In the genomic region with DNA sequence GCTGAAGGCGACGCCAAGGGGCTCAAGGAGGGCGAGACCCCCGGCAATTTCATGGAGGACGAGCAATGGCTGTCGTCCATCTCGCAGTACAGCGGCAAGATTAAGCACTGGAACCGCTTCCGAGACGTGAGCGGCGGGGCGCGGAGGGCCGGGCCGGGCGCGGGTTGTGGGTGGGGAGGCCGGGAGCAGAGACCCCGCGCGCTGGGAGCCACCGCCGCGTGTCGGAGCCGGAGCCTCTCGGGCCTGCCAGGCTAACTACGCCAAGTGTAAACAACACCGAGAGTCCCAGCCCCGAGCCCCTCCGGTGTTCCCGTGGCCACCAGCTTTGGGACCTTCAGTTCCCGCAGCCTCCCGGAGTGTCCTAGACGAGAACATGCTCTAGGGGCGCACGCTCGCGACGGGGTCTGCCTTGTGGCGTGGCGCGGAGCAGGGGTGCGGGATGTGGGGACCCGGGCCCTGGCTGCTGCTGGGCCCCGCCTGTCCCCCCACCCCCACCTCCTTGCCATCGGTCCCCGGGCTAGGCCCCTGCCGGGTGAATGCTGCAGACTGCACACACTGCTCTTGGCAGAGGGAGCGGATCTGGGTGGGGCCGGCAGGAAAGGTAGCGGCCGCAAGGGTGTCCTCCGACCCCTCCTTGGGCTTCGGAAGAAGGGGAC, we compare ENCODE assay signal across 8 mouse cellular contexts. TPM values are rescaled to one million over a fixed set of nuclear protein-coding genes. Genes with fewer than 3 reads are reported as not detected.
DNase-seq lines count a peak whose midpoint lies in the region; ATAC-seq and TF ChIP-seq lines count a peak whose summit lies in the region.

No protein-coding gene starts in this region.

- peak overlapping the region; percentile 51 for H3K4me3 ChIP-seq in forebrain, embryonic 11.5 days (ENCODE audit: low read depth, low read length)
- peak overlapping the region; percentile 75 for H3K4me3 ChIP-seq in midbrain, embryonic 10.5 days

- TF ChIP-seq CTCF in brain, embryonic 14.5 days (IDR thresholded peaks at IDR 0.05; ENCODE audit: borderline replicate concordance, extremely low read depth, insufficient read depth, insufficient read length) = peak; percentile 45; the same call in 1 of the 2 replicates

- under 1% methylated on average over 40 of the region's 57 CpGs for WGBS in forebrain, embryonic 11.5 days
- under 1% methylated on average over 57 of the region's 57 CpGs for WGBS in midbrain, embryonic 10.5 days

- peak overlapping the region; percentile 98 for H3K4me2 ChIP-seq in forebrain, embryonic 11.5 days (ENCODE audit: low read depth, low read length, severe bottlenecking)

- intact Hi-C loops in heart, postnatal 25 days (cut with DNase I) = no loop called here
- intact Hi-C loops in left cerebral cortex, postnatal 36 days (cut with DNase I) = loop anchor here (5.0 kb wide), 2 partner anchors 79 to 104 kb away; a partner anchor contains a TSS

- H3K9ac ChIP-seq in forebrain, embryonic 11.5 days (ENCODE audit: low read length) = peak overlapping the region; percentile 61

- H3K9me3 ChIP-seq in forebrain, embryonic 11.5 days (ENCODE audit: control insufficient read depth, low read length) = no peaks in the 10 kb centered on the region
- no peaks in the 10 kb centered on the region for H3K9me3 ChIP-seq in midbrain, embryonic 10.5 days (replicated peaks)

- H3K4me1 ChIP-seq in forebrain, embryonic 11.5 days (replicated peaks; ENCODE audit: control insufficient read depth, insufficient read depth, low read length) = peaks cover 22% of the 10 kb centered on the region; the same call in 1 of the 2 replicates
- H3K4me1 ChIP-seq in midbrain, embryonic 10.5 days = peaks cover 46% of the 10 kb centered on the region

- no peak for TF ChIP-seq POLR2A in brain, embryonic 14.5 days (IDR thresholded peaks at IDR 0.05; ENCODE audit: borderline replicate concordance, extremely low read depth, insufficient read depth, insufficient read length, poor library complexity, severe bottlenecking)

- peak; percentile 43 to 47 for DNase-seq in left cerebral cortex, adult 18-20 months (ENCODE audit: low spot score in 2 of 2)
- no peak for DNase-seq in left cerebral cortex, adult 9 months (ENCODE audit: low spot score in 2 of 2)
- DNase-seq in brain, embryonic 14.5 days (ENCODE audit: low read depth) = peak; percentile 72
- peak; percentile 81 for DNase-seq in forebrain, embryonic 11.5 days (ENCODE audit: low spot score)
- DNase-seq in heart, postnatal 25 days (ENCODE audit: low spot score) = peak; percentile 39
- peak; percentile 60 to 63 for DNase-seq in left cerebral cortex, postnatal 36 days (ENCODE audit: low spot score in 2 of 2)
- peak; percentile 76 for DNase-seq in midbrain, embryonic 10.5 days (ENCODE audit: low spot score)
- DNase-seq in splenic B cell, adult 2 months (ENCODE audit: low read depth, low spot score) = peak; percentile 44

- H3K27me3 ChIP-seq in forebrain, embryonic 11.5 days (ENCODE audit: control insufficient read depth, insufficient read depth, low read length) = peaks cover 21% of the 10 kb centered on the region
- H3K27me3 ChIP-seq in midbrain, embryonic 10.5 days (ENCODE audit: low read depth, poor library complexity, severe bottlenecking) = peaks cover 82% of the 10 kb centered on the region
- peaks cover 2% of the 10 kb centered on the region; the same call in 1 of the 2 replicates for H3K27me3 ChIP-seq in splenic B cell, adult 2 months (ENCODE audit: control insufficient read depth, insufficient read depth, low read length, poor library complexity, severe bottlenecking)

- ATAC-seq in forebrain, embryonic 11.5 days (replicated peaks; ENCODE audit: low FRiP score) = peak; percentile 64

- no peaks in the 10 kb centered on the region for H3K36me3 ChIP-seq in forebrain, embryonic 11.5 days (ENCODE audit: control insufficient read depth, insufficient read depth, low read length)
- no peaks in the 10 kb centered on the region for H3K36me3 ChIP-seq in midbrain, embryonic 10.5 days
- no peaks in the 10 kb centered on the region for H3K36me3 ChIP-seq in splenic B cell, adult 2 months (ENCODE audit: control insufficient read depth, insufficient read depth, low read length, poor library complexity, severe bottlenecking)

- no peak overlapping the region for H3K27ac ChIP-seq in forebrain, embryonic 11.5 days (ENCODE audit: low read depth, low read length)
- peak overlapping the region; percentile 86 for H3K27ac ChIP-seq in midbrain, embryonic 10.5 days (replicated peaks)

RNA-seq across cellular contexts. Expression of a gene that starts 0.6 kb away (rescaled TPM):
- total RNA-seq in left cerebral cortex, adult 18-20 months (2021) = 100 to 1,000 TPM; 536 to 539 TPM
- 87.8 and 159 TPM in 2 replicates for polyA plus RNA-seq in brain, embryonic 14.5 days (2012; rRNA removed)
- polyA plus RNA-seq in forebrain, embryonic 11.5 days (2014; fragmentation: Nextera tagmentation; extraction: Ambion mirVana) = 5.5 and 5.7 TPM in 2 replicates
- total RNA-seq in heart, postnatal 25 days (2021) = 10 to 100 TPM; 14.8 to 16.1 TPM
- 100 to 1,000 TPM; 562 to 569 TPM for total RNA-seq in left cerebral cortex, postnatal 36 days (2021)
- 7.9 and 16.0 TPM in 2 replicates for polyA plus RNA-seq in midbrain, embryonic 10.5 days (2016; fragmentation: Nextera tagmentation; extraction: Ambion mirVana)

Comparison
In these comparisons a context has a peak if more than half of its experiments do, and no peak if none do; other contexts are left out.
1. DNase-seq: peak in left cerebral cortex, adult 18-20 months (2 of 2), brain, embryonic 14.5 days (single experiment), forebrain, embryonic 11.5 days (single experiment), heart, postnatal 25 days (single experiment), left cerebral cortex, postnatal 36 days (2 of 2), midbrain, embryonic 10.5 days (single experiment) and splenic B cell, adult 2 months (single experiment); none in left cerebral cortex, adult 9 months (0 of 2).
2. RNA of a gene that starts 0.6 kb away (total RNA-seq): 562 to 569 TPM in left cerebral cortex, postnatal 36 days and 536 to 539 TPM in left cerebral cortex, adult 18-20 months; 14.8 to 16.1 TPM in heart, postnatal 25 days; every median in the first group is over 10 times any median in the second.